Mouse (Mus musculus): ENCODE results near the gene Vmn2r30. TPM values are rescaled to one million over a fixed set of nuclear protein-coding genes. Genes with fewer than 3 reads are reported as not detected.

Vmn2r30 gene
- not detected in 2 replicates for polyA plus RNA-seq (2012; rRNA removed; ENCODE audit: low replicate concordance)

DNA sequence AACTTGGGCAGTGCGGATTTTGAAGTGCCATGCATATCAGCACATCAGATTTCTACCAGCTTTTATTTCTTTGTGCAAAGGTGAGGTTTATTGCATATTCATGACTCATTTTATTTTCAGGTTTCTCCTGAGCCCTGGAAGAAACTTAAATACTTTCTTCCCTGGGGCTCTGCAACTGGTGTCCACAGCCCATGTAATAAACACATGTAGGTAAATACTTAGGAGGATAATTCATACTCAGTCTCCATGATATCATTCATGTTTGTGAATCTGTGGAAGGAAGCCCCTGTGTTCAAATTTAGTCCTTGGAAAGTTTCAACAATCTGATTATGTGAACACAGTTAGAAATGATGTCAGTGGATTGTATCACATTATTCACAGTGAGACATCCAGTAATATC is at the start of gene Vmn2r30:
TSS of gene Vmn2r30 (minus strand) at position 101 of the 400 bp plus-strand sequence.

DNA sequence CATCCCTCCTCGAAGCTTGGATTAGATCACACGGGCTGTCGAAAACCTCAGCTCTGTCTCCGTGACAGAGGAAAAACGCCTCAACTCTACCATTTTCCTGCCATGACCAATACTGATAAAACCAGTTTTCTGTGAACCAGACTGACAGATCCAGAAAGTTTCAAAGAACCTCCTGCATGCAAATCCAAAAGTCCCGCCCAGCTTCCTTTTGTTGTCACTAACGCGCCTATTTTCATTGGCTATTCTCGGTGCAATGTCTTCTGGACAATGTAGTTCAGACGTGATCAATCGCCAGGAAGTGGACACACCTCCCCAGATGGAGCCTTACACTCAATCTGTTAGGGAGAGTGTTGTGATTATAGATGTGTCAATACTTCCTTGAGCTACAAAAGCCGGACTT is 37.0 kb upstream of the Vmn2r30 start, which contains the start of gene Gm45783:
TSS of gene Gm45783 (minus strand) at position 143 of the 400 bp plus-strand sequence.

DNA sequence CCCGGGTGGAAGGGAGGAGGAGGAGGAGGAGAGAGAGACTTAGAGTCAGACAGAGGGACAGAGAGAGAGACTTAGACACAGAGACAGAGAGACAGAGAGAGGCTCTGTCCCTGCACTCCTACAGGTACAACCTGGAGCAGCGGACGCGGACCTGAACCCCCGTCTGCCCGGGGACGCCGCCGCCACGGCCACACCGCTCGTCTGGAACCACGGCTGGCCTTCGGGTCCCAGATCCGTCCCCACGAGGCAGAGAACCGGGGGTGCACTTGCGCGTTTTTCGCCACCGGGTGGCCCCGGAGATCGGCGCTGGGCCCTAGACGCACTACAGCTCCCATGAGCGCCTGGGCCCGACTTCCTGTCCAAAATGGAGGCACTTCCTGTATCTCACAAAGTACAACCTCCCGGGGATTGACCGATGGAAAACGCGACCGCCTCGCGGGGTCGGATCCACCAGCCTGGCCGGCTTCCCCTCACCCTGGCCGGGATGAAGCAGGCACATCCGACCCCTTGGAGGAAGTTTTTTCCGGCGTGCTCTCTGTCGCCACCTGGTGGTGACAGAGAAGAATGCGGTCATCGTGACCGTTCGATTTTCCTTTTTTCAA is 59.3 kb downstream of the Vmn2r30 start, which contains the start of gene Gm45844:
TSS of gene Gm45844 (minus strand) at position 324 of the 602 bp plus-strand sequence.

Other genes with a start within 250 kb of the Vmn2r30 start
- gene Zfp954, start 216.1 kb downstream of the Vmn2r30 start, polyA plus RNA-seq (2012; rRNA removed; ENCODE audit: low replicate concordance): 3.4 and 3.8 TPM in 2 replicates
- gene Zfp773, start 200.9 kb downstream of the Vmn2r30 start, polyA plus RNA-seq (2012; rRNA removed; ENCODE audit: low replicate concordance): 0.06 TPM in 2 replicates
- gene Zfp418, start 166.3 kb downstream of the Vmn2r30 start, polyA plus RNA-seq (2012; rRNA removed; ENCODE audit: low replicate concordance): 0.08 and 0.13 TPM in 2 replicates
- gene Zfp772, start 127.6 kb downstream of the Vmn2r30 start, polyA plus RNA-seq (2012; rRNA removed; ENCODE audit: low replicate concordance): 0.17 and 0.32 TPM in 2 replicates
- gene Vmn2r29, start 90.3 kb downstream of the Vmn2r30 start, polyA plus RNA-seq (2012; rRNA removed; ENCODE audit: low replicate concordance): not detected in 2 replicates
- 0.58 TPM in 1 of 2 replicates, not detected in the other for gene Gm45844, start 59.3 kb downstream of the Vmn2r30 start, polyA plus RNA-seq (2012; rRNA removed; ENCODE audit: low replicate concordance)
- gene Clcn4, start 36.8 kb downstream of the Vmn2r30 start, polyA plus RNA-seq (2012; rRNA removed; ENCODE audit: low replicate concordance): 8.8 and 17.5 TPM in 2 replicates
- gene Gm45783, start 37.0 kb upstream of the Vmn2r30 start, polyA plus RNA-seq (2012; rRNA removed; ENCODE audit: low replicate concordance): not detected in 2 replicates
- not detected in 2 replicates for gene Vmn2r31, start 62.1 kb upstream of the Vmn2r30 start, polyA plus RNA-seq (2012; rRNA removed; ENCODE audit: low replicate concordance)
- not detected in 2 replicates for gene Vmn2r32, start 142.4 kb upstream of the Vmn2r30 start, polyA plus RNA-seq (2012; rRNA removed; ENCODE audit: low replicate concordance)
- gene Vmn2r33, start 229.2 kb upstream of the Vmn2r30 start, polyA plus RNA-seq (2012; rRNA removed; ENCODE audit: low replicate concordance): not detected in 2 replicates

All from duodenum, adult 2 months (tissue).